Mouse (Mus musculus): Measurements from ENCODE around the gene Mapk8ip1. TPM values are rescaled to one million over a fixed set of nuclear protein-coding genes. Genes with fewer than 3 reads are reported as not detected.

Mapk8ip1 gene
- polyA plus RNA-seq, 1 experiment: 0.03 TPM

GRCm38 (mm10) chr2:92371971-92372690 lies 28.9 kb downstream of the Mapk8ip1 start:
- H3K9me3 ChIP-seq (ENCODE audit: control insufficient read depth, low read length): no peaks in the 10 kb centered on the region
- H3K4me3 ChIP-seq (replicated peaks): no peak overlapping the region
- peaks cover 7% of the 10 kb centered on the region for H3K36me3 ChIP-seq (ENCODE audit: control insufficient read depth)
- H3K4me1 ChIP-seq (ENCODE audit: control insufficient read depth): peaks cover 29% of the 10 kb centered on the region
- TF ChIP-seq TAL1 (IDR thresholded peaks at IDR 0.05; ENCODE audit: low read length) (no peak), GATA1 (IDR thresholded peaks at IDR 0.05; ENCODE audit: low read length) (no peak)
- H3K27me3 ChIP-seq (ENCODE audit: control insufficient read depth): peaks cover 59% of the 10 kb centered on the region

- peaks cover 59% of the 10 kb centered on the region for H3K27me3 ChIP-seq (ENCODE audit: control insufficient read depth)
- peak overlapping the region; percentile 51 for H3K4me3 ChIP-seq (replicated peaks)
- H3K36me3 ChIP-seq (ENCODE audit: control insufficient read depth): no peaks in the 10 kb centered on the region; the same call in 1 of the 2 replicates
- TF ChIP-seq GATA1 (IDR thresholded peaks at IDR 0.05; ENCODE audit: low read length) (no peak), TAL1 (IDR thresholded peaks at IDR 0.05; ENCODE audit: low read length) (no peak)
- H3K9me3 ChIP-seq (ENCODE audit: control insufficient read depth, low read length): no peaks in the 10 kb centered on the region
- peaks cover 23% of the 10 kb centered on the region for H3K4me1 ChIP-seq (ENCODE audit: control insufficient read depth)
Measured at GRCm38 (mm10) chr2:92370821-92371805, 29.9 kb downstream of the Mapk8ip1 start.

- peaks cover 59% of the 10 kb centered on the region for H3K27me3 ChIP-seq (ENCODE audit: control insufficient read depth)
- TF ChIP-seq GATA1 (IDR thresholded peaks at IDR 0.05; ENCODE audit: low read length) (no peak), TAL1 (IDR thresholded peaks at IDR 0.05; ENCODE audit: low read length) (no peak)
- peaks cover 16% of the 10 kb centered on the region for H3K4me1 ChIP-seq (ENCODE audit: control insufficient read depth)
- peaks cover 4% of the 10 kb centered on the region; the same call in 1 of the 2 replicates for H3K36me3 ChIP-seq (ENCODE audit: control insufficient read depth)
- no peaks in the 10 kb centered on the region for H3K9me3 ChIP-seq (ENCODE audit: control insufficient read depth, low read length)
- peak overlapping the region; percentile 51 for H3K4me3 ChIP-seq (replicated peaks)
Measured at GRCm38 (mm10) chr2:92370375-92370774, 30.7 kb downstream of the Mapk8ip1 start.

GRCm38 (mm10) chr2:92367383-92368029 lies 33.6 kb downstream of the Mapk8ip1 start:
- Histone ChIP-seq H3K36me3 (ENCODE audit: control insufficient read depth) (peaks cover 5% of the 10 kb centered on the region; the same call in 1 of the 2 replicates), H3K27me3 (ENCODE audit: control insufficient read depth) (peaks cover 45% of the 10 kb centered on the region), H3K4me3 (replicated peaks) (no peak overlapping the region), H3K9me3 (ENCODE audit: control insufficient read depth, low read length) (no peaks in the 10 kb centered on the region), H3K4me1 (ENCODE audit: control insufficient read depth) (peaks cover 6% of the 10 kb centered on the region)
- TF ChIP-seq GATA1 (IDR thresholded peaks at IDR 0.05; ENCODE audit: low read length): no peak
- no peak for TF ChIP-seq TAL1 (IDR thresholded peaks at IDR 0.05; ENCODE audit: low read length)

- H3K4me3 ChIP-seq (replicated peaks): no peak overlapping the region
- H3K4me1 ChIP-seq (ENCODE audit: control insufficient read depth): peaks cover 3% of the 10 kb centered on the region
- TF ChIP-seq GATA1 (IDR thresholded peaks at IDR 0.05; ENCODE audit: low read length) (no peak), TAL1 (IDR thresholded peaks at IDR 0.05; ENCODE audit: low read length) (no peak)
- H3K36me3 ChIP-seq (ENCODE audit: control insufficient read depth): peaks cover 5% of the 10 kb centered on the region; the same call in 1 of the 2 replicates
- peaks cover 25% of the 10 kb centered on the region for H3K27me3 ChIP-seq (ENCODE audit: control insufficient read depth)
- H3K9me3 ChIP-seq (ENCODE audit: control insufficient read depth, low read length): no peaks in the 10 kb centered on the region
Measured at GRCm38 (mm10) chr2:92365568-92365967, 35.5 kb downstream of the Mapk8ip1 start.

- TF ChIP-seq GATA1 (IDR thresholded peaks at IDR 0.05; ENCODE audit: low read length): no peak
- TF ChIP-seq TAL1 (IDR thresholded peaks at IDR 0.05; ENCODE audit: low read length): no peak
- H3K9me3 ChIP-seq (ENCODE audit: control insufficient read depth, low read length): no peaks in the 10 kb centered on the region
- H3K27me3 ChIP-seq (ENCODE audit: control insufficient read depth): peaks cover 11% of the 10 kb centered on the region
- H3K4me3 ChIP-seq (replicated peaks): no peak overlapping the region
- peaks cover 3% of the 10 kb centered on the region for H3K4me1 ChIP-seq (ENCODE audit: control insufficient read depth)
- peaks cover 9% of the 10 kb centered on the region; the same call in 1 of the 2 replicates for H3K36me3 ChIP-seq (ENCODE audit: control insufficient read depth)
Measured at GRCm38 (mm10) chr2:92364086-92364485, 37.0 kb downstream of the Mapk8ip1 start.

- TF ChIP-seq GATA1 (IDR thresholded peaks at IDR 0.05; ENCODE audit: low read length) (no peak), TAL1 (IDR thresholded peaks at IDR 0.05; ENCODE audit: low read length) (no peak)
- peaks cover 4% of the 10 kb centered on the region; the same call in 1 of the 2 replicates for H3K27me3 ChIP-seq (ENCODE audit: control insufficient read depth)
- H3K36me3 ChIP-seq (ENCODE audit: control insufficient read depth): peaks cover 9% of the 10 kb centered on the region; the same call in 1 of the 2 replicates
- peaks cover 3% of the 10 kb centered on the region for H3K4me1 ChIP-seq (ENCODE audit: control insufficient read depth)
- no peaks in the 10 kb centered on the region for H3K9me3 ChIP-seq (ENCODE audit: control insufficient read depth, low read length)
- H3K4me3 ChIP-seq (replicated peaks): no peak overlapping the region
Measured at GRCm38 (mm10) chr2:92362571-92363228, 38.4 kb downstream of the Mapk8ip1 start.

GRCm38 (mm10) chr2:92361795-92362194 lies 39.3 kb downstream of the Mapk8ip1 start:
- no peaks in the 10 kb centered on the region for H3K27me3 ChIP-seq (ENCODE audit: control insufficient read depth)
- H3K4me3 ChIP-seq (replicated peaks): no peak overlapping the region
- no peaks in the 10 kb centered on the region for H3K9me3 ChIP-seq (ENCODE audit: control insufficient read depth, low read length)
- peaks cover 11% of the 10 kb centered on the region for H3K36me3 ChIP-seq (ENCODE audit: control insufficient read depth)
- TF ChIP-seq GATA1 (IDR thresholded peaks at IDR 0.05; ENCODE audit: low read length) (no peak), TAL1 (IDR thresholded peaks at IDR 0.05; ENCODE audit: low read length) (no peak)
- no peaks in the 10 kb centered on the region for H3K4me1 ChIP-seq (ENCODE audit: control insufficient read depth)
